Mouse (Mus musculus) lung, postnatal 0 days (tissue): Measurements from ENCODE around the gene Grsf1. TPM values are rescaled to one million over a fixed set of nuclear protein-coding genes. Genes with fewer than 3 reads are reported as not detected.

Source experiments
- ATAC-seq: fragments of 200-750 bp; cut with Nextera tagmentation; 2 replicates; pipeline ENCODE4 v1.8.0; 2017; ENCODE audit warnings: moderate library complexity
- DNase-seq: peaks from one replicate; pipeline ENCODE4 v3.0.0-alpha.2; 2016; ENCODE audit warnings: low spot score
- H3K27ac ChIP-seq: fragments of 300-500 bp; sonication (generic); 2 replicates; pipeline ENCODE4 v1.5.1; 2014; ENCODE audit warnings: antibody characterized with exemption, mild to moderate bottlenecking, low read length, mixed read lengths
- H3K27me3 ChIP-seq: fragments of 300-500 bp; sonication (generic); replicated peaks from 2 replicates; pipeline ENCODE4 v1.6.1; 2014; ENCODE audit warnings: low read length, mixed read lengths; ENCODE audit not compliant: insufficient read depth
- H3K36me3 ChIP-seq: fragments of 300-500 bp; sonication (generic); 2 replicates; pipeline ENCODE4 v1.6.1; 2014; ENCODE audit warnings: low read length, mixed read lengths; ENCODE audit not compliant: insufficient read depth
- H3K4me1 ChIP-seq: fragments of 300-500 bp; sonication (generic); 2 replicates; pipeline ENCODE4 v1.6.1; 2014; ENCODE audit warnings: antibody characterized with exemption, low read depth, low read length, mixed read lengths; ENCODE audit not compliant: insufficient read depth
- H3K4me2 ChIP-seq: fragments of 300-500 bp; sonication (generic); replicated peaks from 2 replicates; pipeline ENCODE4 v1.6.1; 2014; ENCODE audit warnings: low read depth, mild to moderate bottlenecking, low read length, moderate library complexity, mixed read lengths
- H3K4me3 ChIP-seq: fragments of 300-500 bp; sonication (generic); 2 replicates; pipeline ENCODE4 v1.5.1; 2014; ENCODE audit warnings: low read depth, low read length
- H3K9ac ChIP-seq: fragments of 300-500 bp; sonication (generic); replicated peaks from 2 replicates; pipeline ENCODE4 v1.6.1; 2014; ENCODE audit warnings: low read depth, mild to moderate bottlenecking
- H3K9me3 ChIP-seq: fragments of 300-500 bp; sonication (generic); 2 replicates; pipeline ENCODE4 v1.6.1; 2016; ENCODE audit warnings: low read length, mixed read lengths
- CTCF ChIP-seq: IDR thresholded peaks from 2 replicates; pipeline ENCODE4 v1.5.1; 2016; ENCODE audit warnings: antibody characterized with exemption, mild to moderate bottlenecking
- EP300 ChIP-seq: IDR thresholded peaks from 2 replicates; pipeline ENCODE4 v1.6.1; 2016; ENCODE audit warnings: antibody characterized with exemption, mild to moderate bottlenecking, control low read depth
- WGBS: fragments of 180-500 bp; shearing (Covaris S2); extraction: QIAGEN DNeasy Blood & Tissue Kit; methylation state at CpG from one replicate; pipeline ENCODE4 v1.1.7; 2014; 5-methylcytosine and 5-hydroxymethylcytosine counted together
- polyA plus RNA-seq: library from polyadenylated mRNA; unstranded; fragments of >200 nt; fragmentation: Nextera tagmentation; extraction: Ambion mirVana; gene quantifications from 2 replicates; pipeline ENCODE4 v1.2.1, GENCODE M21; 2015

The Grsf1 gene
- polyA plus RNA-seq, 1 experiment from 2014 or later: 46.0 TPM

DNA sequence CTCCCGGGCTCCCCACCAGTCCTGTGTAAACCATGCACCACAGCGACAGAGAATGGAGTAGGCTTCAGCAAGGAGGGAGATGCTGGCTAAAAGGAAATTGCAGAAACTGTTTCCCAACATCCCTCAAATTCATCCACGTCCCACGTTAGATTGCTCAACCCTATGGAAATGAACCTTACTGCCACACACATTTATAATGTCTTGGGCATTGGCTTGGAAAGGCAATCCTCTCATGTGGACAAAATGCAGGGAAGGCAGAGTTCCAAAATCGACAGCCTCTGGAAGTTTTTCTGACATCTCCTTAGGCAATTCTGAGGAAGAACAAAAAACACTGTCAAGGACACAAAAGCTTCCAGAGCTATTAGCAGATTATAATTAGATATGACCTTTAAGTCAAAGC is 12.1 kb downstream of the Grsf1 start:
- peak; percentile 27 for DNase-seq
- no peaks in the 10 kb centered on the region for H3K27me3 ChIP-seq
- TF ChIP-seq CTCF (no peak), EP300 (no peak)
- H3K9me3 ChIP-seq: no peaks in the 10 kb centered on the region
- ATAC-seq: no peak
- H3K4me2 ChIP-seq: no peak overlapping the region
- no peaks in the 10 kb centered on the region for H3K4me1 ChIP-seq
- no peak overlapping the region for H3K9ac ChIP-seq
- H3K4me3 ChIP-seq: no peak overlapping the region
- no peak overlapping the region for H3K27ac ChIP-seq
- 77% methylated on average over 5 of the region's 5 CpGs for WGBS
- H3K36me3 ChIP-seq: peaks cover 28% of the 10 kb centered on the region; the same call in 1 of the 2 replicates

DNA sequence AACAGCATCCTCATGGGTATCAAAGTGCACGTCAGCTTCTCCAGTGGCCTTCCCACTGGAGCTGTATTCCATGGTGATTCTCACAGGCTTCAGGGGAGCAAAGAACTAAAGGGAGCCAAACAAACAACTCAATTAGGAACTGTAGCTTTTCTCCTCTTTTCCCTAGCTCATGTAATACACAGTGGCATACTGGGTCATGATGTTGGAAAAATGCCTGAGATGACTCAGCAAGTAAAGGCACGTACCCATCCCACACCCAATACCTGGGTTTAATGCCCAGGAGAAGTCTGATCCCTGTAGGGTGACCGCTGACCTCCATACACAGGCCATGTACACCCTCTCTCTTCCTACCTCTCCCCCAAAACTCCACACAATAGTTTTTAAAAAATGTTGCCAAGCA is 12.8 kb downstream of the Grsf1 start:
- no peak overlapping the region for H3K4me3 ChIP-seq
- ATAC-seq (no peak), DNase-seq (no peak)
- H3K27me3 ChIP-seq: no peaks in the 10 kb centered on the region
- TF ChIP-seq CTCF (no peak), EP300 (no peak)
- no peaks in the 10 kb centered on the region for H3K4me1 ChIP-seq
- H3K4me2 ChIP-seq: no peak overlapping the region
- H3K27ac ChIP-seq: no peak overlapping the region
- 93% methylated on average over 3 of the region's 3 CpGs for WGBS
- no peak overlapping the region for H3K9ac ChIP-seq
- peaks cover 32% of the 10 kb centered on the region; the same call in 1 of the 2 replicates for H3K36me3 ChIP-seq
- H3K9me3 ChIP-seq: no peaks in the 10 kb centered on the region

DNA sequence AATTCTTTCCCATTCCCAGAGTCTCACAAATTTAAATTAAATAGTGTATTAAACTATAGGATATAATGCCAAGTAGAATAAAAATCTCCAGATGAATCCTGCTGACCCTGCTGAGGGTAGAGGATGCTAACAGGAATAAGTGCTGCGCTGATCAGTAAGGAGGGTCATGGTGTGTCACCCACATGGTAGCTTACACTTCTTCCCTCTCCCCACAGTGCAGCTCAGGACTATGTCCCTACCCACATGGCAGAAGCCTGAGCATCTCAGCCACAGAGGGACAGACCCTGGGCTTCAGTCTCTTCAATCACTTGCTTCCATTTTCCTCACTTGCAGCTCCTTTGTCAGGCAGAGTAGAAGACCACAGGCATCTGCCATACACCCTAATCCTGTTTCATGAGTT is 18.1 kb downstream of the Grsf1 start:
- no peak overlapping the region for H3K9ac ChIP-seq
- no peak for DNase-seq
- H3K4me2 ChIP-seq: no peak overlapping the region
- no peaks in the 10 kb centered on the region for H3K4me1 ChIP-seq
- TF ChIP-seq EP300 (no peak), CTCF (no peak)
- no peak overlapping the region for H3K27ac ChIP-seq
- no peak overlapping the region for H3K4me3 ChIP-seq
- ATAC-seq: no peak
- WGBS: 100% methylated on average over 1 of the region's 1 CpGs
- no peaks in the 10 kb centered on the region for H3K27me3 ChIP-seq
- H3K9me3 ChIP-seq: no peaks in the 10 kb centered on the region
- peaks cover 20% of the 10 kb centered on the region; the same call in 1 of the 2 replicates for H3K36me3 ChIP-seq

DNA sequence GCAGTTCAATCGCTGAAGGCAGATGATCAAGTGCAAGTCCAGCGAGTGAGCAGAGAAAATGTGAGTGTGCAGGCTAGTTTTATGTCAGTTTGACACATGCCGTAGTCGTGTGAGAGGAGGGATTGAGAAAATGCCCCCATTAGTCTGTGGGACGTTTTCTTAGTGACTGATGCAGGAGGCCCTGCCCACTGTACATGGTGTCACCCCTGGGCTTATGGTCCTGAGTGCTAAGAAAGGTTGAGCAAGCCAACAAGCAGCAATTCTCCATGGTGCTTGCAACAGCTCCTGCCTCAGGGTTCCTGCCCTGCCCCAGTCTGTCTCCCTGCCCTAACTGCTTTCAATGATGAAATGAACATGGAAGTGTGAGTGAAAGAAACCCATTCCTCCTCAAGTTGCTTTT is 23.4 kb downstream of the Grsf1 start:
- Histone ChIP-seq H3K36me3 (no peaks in the 10 kb centered on the region; the same call in 1 of the 2 replicates), H3K4me3 (no peak overlapping the region), H3K27ac (no peak overlapping the region), H3K27me3 (no peaks in the 10 kb centered on the region), H3K4me2 (no peak overlapping the region), H3K9me3 (no peaks in the 10 kb centered on the region), H3K9ac (no peak overlapping the region), H3K4me1 (no peaks in the 10 kb centered on the region)
- WGBS: 75% methylated on average over 5 of the region's 5 CpGs
- ATAC-seq: no peak
- no peak for DNase-seq
- TF ChIP-seq CTCF: no peak
- TF ChIP-seq EP300: no peak

DNA sequence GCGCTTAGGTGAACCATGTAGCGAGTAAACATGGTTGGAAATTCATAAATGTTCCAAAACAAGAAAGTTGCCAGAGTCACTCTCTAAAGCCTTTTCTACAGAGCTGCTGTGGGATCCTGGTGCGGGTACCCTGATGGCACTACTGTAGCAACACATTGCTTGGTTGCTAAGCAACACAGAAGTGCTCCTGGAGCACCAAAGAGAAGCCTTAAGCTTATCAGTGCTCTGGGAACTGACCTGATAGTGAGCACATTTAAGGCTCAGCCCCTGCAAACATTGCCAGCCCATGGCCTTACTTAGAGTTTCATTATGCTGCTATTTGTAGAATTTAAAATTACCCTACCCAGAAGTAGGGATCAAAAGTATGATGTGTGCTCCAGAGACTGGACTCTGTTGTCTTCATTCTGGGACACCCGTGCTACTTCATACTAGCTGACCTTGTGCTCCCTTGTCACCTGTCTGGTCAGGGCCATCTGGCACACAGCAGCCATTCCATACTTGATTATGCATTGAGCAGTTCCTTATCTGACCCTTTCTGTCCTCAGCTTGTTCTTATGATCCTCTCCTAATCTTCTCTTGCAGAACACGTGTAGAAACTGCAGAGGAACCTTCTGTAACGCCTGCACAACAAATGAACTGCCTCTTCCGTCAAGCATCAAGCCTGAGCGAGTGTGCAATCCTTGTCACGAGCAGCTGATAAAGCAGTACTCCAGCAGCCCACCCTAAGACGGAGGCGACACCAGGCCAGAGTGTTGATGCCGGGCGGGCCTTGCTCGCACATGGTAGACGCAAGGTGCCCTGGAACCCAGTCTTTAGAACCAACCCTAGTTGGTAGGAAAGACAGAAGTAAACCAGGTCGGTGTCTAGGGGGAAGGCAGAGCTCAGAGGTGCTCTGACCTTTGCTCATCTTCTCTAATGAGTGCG is 26.5 kb downstream of the Grsf1 start:
- 60% methylated on average over 17 of the region's 17 CpGs for WGBS
- no peak for ATAC-seq
- no peak for DNase-seq
- no peaks in the 10 kb centered on the region for H3K9me3 ChIP-seq
- H3K4me3 ChIP-seq: no peak overlapping the region
- no peak overlapping the region for H3K27ac ChIP-seq
- no peak for TF ChIP-seq EP300
- no peak for TF ChIP-seq CTCF
- H3K4me1 ChIP-seq: no peaks in the 10 kb centered on the region
- no peaks in the 10 kb centered on the region; the same call in 1 of the 2 replicates for H3K36me3 ChIP-seq
- no peaks in the 10 kb centered on the region for H3K27me3 ChIP-seq
- H3K9ac ChIP-seq: no peak overlapping the region
- no peak overlapping the region for H3K4me2 ChIP-seq

DNA sequence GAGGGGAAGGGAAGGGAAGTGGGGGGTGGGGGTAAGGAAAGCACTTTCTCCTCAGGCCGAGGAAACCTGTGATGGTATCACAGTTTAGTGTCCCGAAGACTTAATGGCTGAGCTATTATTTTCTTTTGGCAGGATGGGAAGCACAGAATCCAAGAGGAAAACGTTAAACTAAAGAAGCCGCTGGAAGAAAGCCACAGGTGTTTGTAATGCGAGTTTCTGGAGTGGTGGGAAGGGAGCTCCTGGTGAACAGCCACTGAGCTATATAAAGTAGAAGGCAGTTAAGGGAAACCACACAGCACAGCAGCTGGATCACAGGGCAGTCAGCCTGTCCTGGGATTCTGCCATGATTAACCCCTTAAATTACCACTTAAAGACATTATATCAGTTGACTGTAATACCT is 30.6 kb downstream of the Grsf1 start:
- H3K4me1 ChIP-seq: no peaks in the 10 kb centered on the region
- DNase-seq (peak; percentile 16), ATAC-seq (no peak)
- H3K27me3 ChIP-seq: no peaks in the 10 kb centered on the region
- H3K9me3 ChIP-seq: no peaks in the 10 kb centered on the region
- no peak overlapping the region for H3K27ac ChIP-seq
- TF ChIP-seq EP300: no peak
- TF ChIP-seq CTCF: no peak
- peaks cover 4% of the 10 kb centered on the region for H3K36me3 ChIP-seq
- 39% methylated on average over 5 of the region's 5 CpGs for WGBS
- no peak overlapping the region for H3K4me3 ChIP-seq
- no peak overlapping the region for H3K9ac ChIP-seq
- no peak overlapping the region for H3K4me2 ChIP-seq
